Mouse (Mus musculus): ENCODE results near the gene Gm5134. TPM values are rescaled to one million over a fixed set of nuclear protein-coding genes. Genes with fewer than 3 reads are reported as not detected.
A peak's percentile ranks its signal among the peaks of the same experiment; 100 is the strongest.

The Gm5134 gene
- not detected for total RNA-seq (2021)

DNA sequence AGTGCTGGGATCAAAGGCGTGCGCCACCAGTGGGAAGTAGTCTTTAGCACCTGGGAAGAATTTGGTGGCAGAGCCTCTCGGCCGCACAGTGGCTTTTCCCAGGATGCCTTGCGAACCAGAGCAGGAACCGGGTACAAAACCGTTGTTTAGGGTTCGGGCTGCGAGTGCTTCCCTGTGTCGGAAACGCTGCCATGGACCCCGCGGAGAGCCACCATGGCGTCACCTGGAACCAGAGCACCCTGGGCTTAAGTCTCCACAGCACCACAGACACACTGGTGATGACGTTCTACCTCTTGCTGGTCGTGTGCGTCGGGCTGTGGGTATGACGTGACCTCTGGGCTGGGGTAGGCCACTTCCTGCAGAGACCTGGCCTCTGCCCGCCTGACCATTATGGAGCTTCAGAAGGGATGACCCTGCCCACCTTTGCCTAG, at the start of gene Gm5134:
TSS of gene Gm5134 (plus strand) at position 134 of the 431 bp plus-strand sequence.
- intact Hi-C loops (cut with DNase I): loop anchor here (5.0 kb wide), 1 partner anchor 367 kb away; the partner anchor contains the start of gene Ggt5
- no peak for DNase-seq

DNA sequence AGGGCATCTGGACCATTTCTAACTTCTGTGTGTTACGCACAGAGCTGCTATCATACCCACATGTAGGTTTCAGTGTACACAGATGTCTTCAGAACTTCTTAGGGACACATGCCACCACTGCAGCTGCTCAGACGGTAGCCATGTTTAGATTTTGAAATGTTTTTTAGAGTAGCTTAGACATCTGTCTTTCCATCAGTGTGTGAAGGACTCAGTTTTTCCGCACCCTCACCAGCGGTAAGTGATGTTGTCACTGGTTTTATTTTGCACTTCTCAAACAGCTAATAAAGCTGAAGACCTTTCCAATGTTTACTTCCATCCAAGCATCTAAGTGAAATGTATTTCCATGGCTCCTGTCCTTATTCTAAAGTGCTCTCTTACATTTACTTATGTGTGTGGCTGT, 47.4 kb upstream of the Gm5134 start:
- no peak for DNase-seq
- intact Hi-C loops (cut with DNase I): no loop called here

DNA sequence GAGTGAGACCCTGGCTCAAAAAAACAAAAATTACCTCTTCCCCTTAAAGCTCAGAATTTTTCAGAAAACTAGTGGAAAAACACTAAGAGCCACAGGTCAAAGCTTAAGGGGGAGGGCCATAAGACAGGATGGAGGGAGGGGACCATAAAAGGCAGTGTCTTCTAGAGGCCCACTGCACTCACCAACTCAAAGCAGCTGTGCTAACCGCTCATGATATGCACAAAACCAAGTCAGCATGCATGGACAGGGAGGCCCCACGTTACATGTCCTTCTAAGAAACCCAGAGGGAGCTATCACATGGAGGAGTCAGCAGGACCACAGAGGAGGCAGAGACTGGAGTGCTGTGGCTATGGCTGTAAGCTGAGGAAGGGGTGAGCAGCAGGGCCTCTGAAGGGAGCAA, 43.6 kb upstream of the Gm5134 start:
- intact Hi-C loops (cut with DNase I): no loop called here
- DNase-seq: no peak

DNA sequence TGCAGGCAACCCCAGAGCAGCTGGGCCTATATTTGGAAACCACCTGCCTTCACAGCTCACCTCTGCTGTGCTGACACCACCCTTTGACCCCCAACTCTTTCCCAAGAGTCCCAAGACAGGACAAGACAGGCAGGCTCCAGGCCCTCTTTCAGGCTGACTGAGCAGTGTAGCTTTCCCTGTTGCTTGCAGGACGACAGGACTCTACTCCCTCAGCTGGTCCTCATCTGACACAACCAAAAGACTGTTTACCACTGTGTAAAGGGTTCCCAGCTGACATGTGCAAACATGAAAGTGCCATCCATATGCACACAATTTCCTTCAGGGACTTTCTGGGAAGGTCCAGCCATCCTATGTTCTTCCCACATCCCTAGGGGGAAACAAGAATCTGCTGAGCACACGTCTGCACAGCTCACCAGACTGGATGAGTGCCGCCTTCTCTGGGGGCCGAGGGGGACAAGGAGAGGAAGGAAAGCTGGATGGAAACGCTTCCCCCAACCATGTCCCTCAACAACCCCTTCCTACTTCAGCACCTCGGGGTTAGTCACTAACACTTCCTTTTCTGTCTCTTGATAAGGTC, 41.2 kb upstream of the Gm5134 start:
- no peak for DNase-seq
- intact Hi-C loops (cut with DNase I): no loop called here

- no peak for DNase-seq
- intact Hi-C loops (cut with DNase I): loop anchor here (5.0 kb wide), 1 partner anchor 117 kb away; the partner anchor contains the start of gene Zfp280b
Measured at GRCm38 (mm10) chr10:75915557-75915956, 38.8 kb upstream of the Gm5134 start.

- DNase-seq: no peak
- intact Hi-C loops (cut with DNase I): loop anchor here (5.0 kb wide), 1 partner anchor 115 kb away; the partner anchor contains the start of gene Zfp280b
Measured at GRCm38 (mm10) chr10:75916840-75917239, 37.5 kb upstream of the Gm5134 start.

GRCm38 (mm10) chr10:75919026-75919425, 35.3 kb upstream of the Gm5134 start:
- intact Hi-C loops (cut with DNase I): loop anchor here (5.0 kb wide), 1 partner anchor 113 kb away; the partner anchor contains the start of gene Zfp280b
- no peak for DNase-seq

GRCm38 (mm10) chr10:75921026-75921725, 33.1 kb upstream of the Gm5134 start, which contains the start of gene Smarcb1:
TSS of gene Smarcb1 (minus strand) at chr10:75921617.
- intact Hi-C loops (cut with DNase I): loop anchor here (2.0 kb wide), 1 partner anchor 22 kb away; no protein-coding TSS in a partner anchor
- DNase-seq: peak; percentile 96

DNA sequence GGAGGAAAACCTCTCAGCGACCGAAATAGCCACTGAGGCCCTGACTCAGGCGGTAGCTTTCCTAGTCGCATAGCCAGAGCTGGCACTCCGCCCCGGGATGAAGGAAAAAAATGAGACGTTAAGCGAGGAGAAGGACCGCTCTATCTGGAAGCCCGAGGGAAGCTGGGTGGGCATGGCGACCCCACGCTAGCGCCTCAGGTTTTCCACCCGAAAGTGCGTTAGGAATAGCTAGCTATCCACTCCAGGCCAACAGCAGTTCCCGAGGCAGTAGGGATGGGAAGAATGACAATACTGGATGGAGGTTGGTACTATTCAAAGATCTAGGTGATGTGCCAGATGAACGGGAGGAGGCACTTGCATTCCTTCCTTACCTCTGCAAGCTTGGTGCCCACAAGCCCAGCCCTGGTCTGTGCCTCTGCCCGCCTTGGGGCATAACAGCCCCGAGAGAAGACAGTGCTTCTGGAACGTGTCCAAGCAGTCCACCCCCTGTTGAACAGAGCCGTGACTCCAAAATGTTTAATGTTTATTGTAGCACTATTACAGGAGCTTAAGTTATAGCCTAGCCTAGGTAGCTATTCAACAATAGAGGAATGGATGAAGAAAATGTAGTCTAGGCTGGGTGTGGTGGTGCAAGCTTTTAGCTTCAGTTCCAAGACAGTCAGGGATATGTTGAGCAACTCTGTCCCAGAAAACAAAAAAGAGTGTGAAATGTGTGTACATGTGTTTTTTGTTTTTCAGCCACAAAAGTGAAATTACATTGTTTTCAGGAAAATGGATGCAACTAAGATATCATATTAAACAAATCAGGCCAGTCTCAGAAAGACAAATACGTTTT, 32.4 kb upstream of the Gm5134 start:
- intact Hi-C loops (cut with DNase I): loop anchor here (2.0 kb wide), 1 partner anchor 23 kb away; no protein-coding TSS in a partner anchor

DNA sequence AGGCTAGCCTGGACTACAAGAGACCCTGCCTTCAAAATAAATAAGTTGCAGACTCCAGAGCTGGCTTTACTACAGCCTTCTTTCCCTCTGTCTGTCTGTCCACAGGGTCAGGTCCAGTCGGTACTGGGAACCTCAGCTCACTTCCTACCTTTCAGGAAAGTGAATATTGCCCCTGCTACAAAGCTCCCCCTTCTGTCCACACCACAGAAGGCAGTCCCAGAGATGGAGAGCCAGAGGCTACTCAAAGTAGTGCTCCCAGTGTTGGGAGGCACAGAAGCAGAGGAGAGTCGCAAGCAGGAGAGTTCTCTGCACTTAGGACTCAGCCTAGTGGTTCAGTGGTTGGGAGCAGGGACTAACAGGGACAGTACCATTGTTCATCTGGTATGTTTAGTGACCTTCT, 30.0 kb upstream of the Gm5134 start:
- no peak for DNase-seq
- intact Hi-C loops (cut with DNase I): no loop called here

More for the DNA sequence above, 32.4 kb upstream of the Gm5134 start:
- DNase-seq: peak in 1 of 2 experiments; percentile 38

DNA sequence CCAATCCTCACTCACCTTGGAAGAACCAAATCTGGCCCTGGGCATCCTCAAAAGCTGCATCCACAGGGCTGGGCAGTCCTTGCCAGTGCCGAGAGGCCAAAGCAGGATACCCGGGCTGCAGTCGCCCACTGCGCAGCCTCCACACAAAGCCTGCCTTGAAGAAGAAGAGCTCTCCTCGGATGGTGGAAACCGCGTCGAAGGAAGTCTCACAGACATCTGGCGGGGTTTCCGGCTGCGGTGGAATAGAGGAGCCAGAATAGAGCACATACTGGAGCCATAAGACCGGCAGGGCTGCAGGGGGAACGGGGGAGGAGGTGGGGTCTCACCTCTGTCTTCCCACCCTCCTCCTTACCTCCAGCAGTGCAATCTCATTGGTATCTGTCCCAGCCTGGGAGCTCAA, 27.9 kb upstream of the Gm5134 start:
- no peak for DNase-seq

GRCm38 (mm10) chr10:75930304-75930703, 24.0 kb upstream of the Gm5134 start:
- DNase-seq: no peak
- intact Hi-C loops (cut with DNase I): no loop called here

More for the DNA sequence above, 27.9 kb upstream of the Gm5134 start:
- intact Hi-C loops (cut with DNase I): no loop called here

DNA sequence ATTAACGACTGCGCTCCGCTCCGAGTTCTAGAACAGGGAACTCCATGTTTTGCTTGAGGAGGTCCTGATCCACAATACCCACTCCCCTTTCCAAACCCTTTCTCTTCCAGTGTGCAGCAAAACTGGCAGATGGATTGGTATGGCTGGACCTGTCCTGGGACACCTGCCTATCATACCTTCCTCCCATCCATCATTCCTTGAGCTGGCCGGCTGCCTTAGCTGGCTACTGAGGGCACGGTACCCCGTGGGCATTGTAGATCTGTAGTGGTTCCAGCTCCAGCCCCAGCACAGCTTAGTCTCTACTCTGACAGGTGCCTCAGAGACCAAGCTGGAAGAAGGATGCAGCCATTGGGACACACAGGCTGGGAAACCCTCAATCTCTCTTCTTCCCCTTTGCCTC, 23.0 kb upstream of the Gm5134 start:
- intact Hi-C loops (cut with DNase I): no loop called here
- no peak for DNase-seq

GRCm38 (mm10) chr10:75932081-75932678, 22.1 kb upstream of the Gm5134 start:
- DNase-seq: peak; percentile 72 to 76
- intact Hi-C loops (cut with DNase I): no loop called here

DNA sequence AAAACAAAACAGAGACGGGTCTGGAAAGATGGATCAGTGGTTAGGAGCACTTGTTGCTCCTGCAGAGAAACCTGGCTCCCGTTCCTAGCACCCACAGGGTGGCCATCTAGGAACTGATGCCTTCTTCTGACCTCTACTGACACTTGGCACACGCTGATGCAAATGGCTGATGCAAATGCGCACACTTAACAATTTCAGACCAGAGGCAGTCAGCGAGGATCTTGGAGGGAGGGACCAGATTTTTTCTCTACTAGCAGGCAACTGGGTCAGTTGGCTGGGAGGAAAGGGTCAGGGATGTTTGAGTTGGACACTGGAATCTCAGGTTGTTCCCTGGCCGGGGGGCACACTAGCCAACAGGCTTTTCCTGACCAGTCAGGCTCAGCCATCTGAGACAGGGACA, 21.4 kb upstream of the Gm5134 start, which contains the start of gene Chchd10:
TSS of gene Chchd10 (plus strand) at position 240 of the 400 bp plus-strand sequence.
- DNase-seq: no peak
- intact Hi-C loops (cut with DNase I): no loop called here

DNA sequence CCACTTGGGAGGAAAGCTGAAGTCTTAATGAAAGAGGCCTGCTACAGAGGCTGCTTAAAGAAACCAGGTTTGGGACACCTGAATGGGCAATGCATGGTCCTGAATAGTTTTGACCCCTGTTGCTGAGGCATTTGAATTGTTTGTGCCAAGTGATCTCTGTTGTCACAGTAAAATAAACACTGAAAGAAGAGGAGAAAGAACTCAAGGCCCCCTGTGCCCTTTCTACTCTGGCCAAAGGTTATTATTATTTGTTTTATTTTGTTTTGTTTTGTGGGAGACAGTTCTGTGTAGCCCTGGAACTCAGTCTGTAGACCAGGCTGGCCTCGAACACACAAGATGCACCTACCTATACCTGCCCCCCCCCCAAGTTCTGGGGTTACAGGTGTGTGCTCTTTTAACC, 19.3 kb upstream of the Gm5134 start:
- intact Hi-C loops (cut with DNase I): no loop called here
- no peak for DNase-seq

DNA sequence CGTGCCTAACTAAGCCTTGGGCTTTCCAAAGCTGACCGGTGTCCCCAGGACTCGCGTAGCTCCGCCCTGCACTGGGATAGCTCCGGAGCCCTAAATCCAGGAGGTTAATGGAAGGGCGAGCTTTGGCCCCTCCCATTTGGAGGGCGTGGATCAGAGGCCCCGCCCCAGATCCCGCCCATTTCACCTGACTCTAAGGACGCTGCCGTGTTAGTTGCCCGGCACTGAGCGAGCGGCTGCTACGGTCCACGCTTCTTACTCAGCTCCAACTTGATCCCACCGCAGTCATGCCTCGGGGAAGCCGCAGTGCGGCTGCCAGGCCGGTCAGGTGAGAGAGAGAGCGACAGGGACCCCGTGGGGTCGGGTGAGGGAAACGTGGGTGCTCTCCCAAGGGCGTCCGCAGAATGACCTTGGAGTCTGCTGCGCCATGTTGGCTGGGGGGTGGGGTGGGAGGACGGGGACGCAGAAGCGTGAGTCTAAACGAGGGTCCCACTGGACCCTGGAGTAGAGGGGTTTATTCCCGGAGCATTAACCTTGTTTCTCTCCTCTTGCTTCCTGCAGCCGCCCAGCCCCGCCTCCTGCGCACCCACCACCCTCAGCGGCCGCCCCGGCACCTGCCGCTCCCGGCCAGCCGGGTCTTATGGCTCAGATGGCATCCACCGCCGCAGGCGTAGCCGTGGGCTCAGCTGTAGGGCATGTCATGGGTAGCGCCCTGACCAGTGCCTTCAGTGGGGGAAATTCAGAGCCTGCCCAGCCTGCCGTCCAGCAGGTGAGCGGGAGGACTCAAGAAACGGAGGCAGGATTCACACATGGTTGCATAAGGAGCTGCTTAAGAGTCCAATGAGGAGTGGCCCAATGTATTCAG, 18.4 kb upstream of the Gm5134 start, which contains the start of gene Mmp11:
TSS of gene Mmp11 (minus strand) at position 817 of the 862 bp plus-strand sequence.
- DNase-seq: peak; percentile 61 to 72
- intact Hi-C loops (cut with DNase I): no loop called here

- intact Hi-C loops (cut with DNase I): no loop called here
- no peak for DNase-seq
Measured at GRCm38 (mm10) chr10:75936909-75937667, 17.2 kb upstream of the Gm5134 start.
